Mouse (Mus musculus) forebrain, embryonic 14.5 days (tissue): ENCODE data around the gene Tgm6. TPM values are rescaled to one million over a fixed set of nuclear protein-coding genes. Genes with fewer than 3 reads are reported as not detected.

ENCODE experiments used
- ATAC-seq: fragments of 200-750 bp; cut with Nextera tagmentation; 2 replicates; pipeline ENCODE4 v1.8.0; 2017; ENCODE audit warnings: mild to moderate bottlenecking, moderate library complexity
- DNase-seq: peaks from one replicate; pipeline ENCODE4 v3.0.0-alpha.2; 2015; ENCODE audit warnings: low spot score
- H3K27ac ChIP-seq: fragments of 300-500 bp; sonication (generic); 2 replicates; pipeline ENCODE4 v1.5.1; 2014; ENCODE audit warnings: low read depth, mild to moderate bottlenecking, control low read depth, low read length, moderate library complexity
- H3K27me3 ChIP-seq: fragments of 300-500 bp; sonication (generic); replicated peaks from 2 replicates; pipeline ENCODE4 v1.6.1; 2014; ENCODE audit warnings: low read length, control low read depth, mixed read lengths; ENCODE audit not compliant: control insufficient read depth, insufficient read depth
- H3K36me3 ChIP-seq: fragments of 300-500 bp; sonication (generic); 2 replicates; pipeline ENCODE4 v1.6.1; 2014; ENCODE audit warnings: low read length, control low read depth; ENCODE audit not compliant: control insufficient read depth, insufficient read depth
- H3K4me1 ChIP-seq: fragments of 300-500 bp; sonication (generic); 2 replicates; pipeline ENCODE4 v1.6.1; 2014; ENCODE audit warnings: antibody characterized with exemption, low read length, control low read depth; ENCODE audit not compliant: control insufficient read depth, insufficient read depth
- H3K4me2 ChIP-seq: fragments of 300-500 bp; sonication (generic); 2 replicates; pipeline ENCODE4 v1.6.1; 2014; ENCODE audit warnings: mild to moderate bottlenecking, control low read depth, low read length
- H3K4me3 ChIP-seq: fragments of 300-500 bp; sonication (generic); 2 replicates; pipeline ENCODE4 v1.5.1; 2014; ENCODE audit warnings: low read depth, low read length, control low read depth
- H3K9ac ChIP-seq: fragments of 300-500 bp; sonication (generic); 2 replicates; pipeline ENCODE4 v1.6.1; 2014; ENCODE audit warnings: mild to moderate bottlenecking, low read length, control low read depth, moderate library complexity
- H3K9me3 ChIP-seq: fragments of 300-500 bp; sonication (generic); replicated peaks from 2 replicates; pipeline ENCODE4 v1.6.1; 2016; ENCODE audit warnings: low read length, control low read depth, mixed read lengths; ENCODE audit not compliant: control insufficient read depth
- WGBS: fragments of 180-500 bp; shearing (Covaris S2); extraction: QIAGEN DNeasy Blood & Tissue Kit; methylation state at CpG from one replicate; pipeline ENCODE4 v1.1.7; 2014; 5-methylcytosine and 5-hydroxymethylcytosine counted together
- polyA plus RNA-seq: library from polyadenylated mRNA; unstranded; fragments of >200 nt; fragmentation: Nextera tagmentation; extraction: Ambion mirVana; gene quantifications from 2 replicates; pipeline ENCODE4 v1.2.1, GENCODE M21; 2014

The Tgm6 gene
- polyA plus RNA-seq, 1 experiment from 2014 or later: 0.17 TPM

- Histone ChIP-seq H3K9ac (no peak within 1 kb of the TSS), H3K27me3 (no peaks in the 10 kb centered on the region), H3K27ac (no peak within 1 kb of the TSS), H3K4me2 (no peak within 1 kb of the TSS), H3K4me1 (no peaks in the 10 kb centered on the region), H3K4me3 (no peak within 1 kb of the TSS), H3K36me3 (no peaks in the 10 kb centered on the region), H3K9me3 (0 out of 2 replicates have a peak, but pooled peaks cover 2% of the 10 kb centered on the region)
- no peak for ATAC-seq
- WGBS: 93% methylated on average over 16 of the region's 16 CpGs
- DNase-seq: no peak
Measured at GRCm38 (mm10) chr2:130194894-130195293, 82.7 kb downstream of the Tgm6 start, which contains the start of gene Tmc2. Tmc2 (plus strand) TSS chr2:130195194.

GRCm38 (mm10) chr2:130200961-130201360 lies 88.7 kb downstream of the Tgm6 start:
- DNase-seq (no peak), ATAC-seq (no peak)
- Histone ChIP-seq H3K9me3 (no peaks in the 10 kb centered on the region), H3K27me3 (no peaks in the 10 kb centered on the region), H3K36me3 (no peaks in the 10 kb centered on the region), H3K4me3 (no peak overlapping the region), H3K27ac (no peak overlapping the region), H3K9ac (no peak overlapping the region), H3K4me1 (no peaks in the 10 kb centered on the region), H3K4me2 (no peak overlapping the region)
- WGBS: 42% methylated on average over 5 of the region's 5 CpGs

Other genes with a start within 250 kb of the Tgm6 start
- not detected in 2 replicates for gene Tgm3, start 100.1 kb upstream of the Tgm6 start, polyA plus RNA-seq
- 532 and 571 TPM in 2 replicates for gene Snrpb, start 67.0 kb downstream of the Tgm6 start, polyA plus RNA-seq
- gene Tmc2, start 82.8 kb downstream of the Tgm6 start, polyA plus RNA-seq: not detected in 2 replicates
- gene Nop56, start 162.0 kb downstream of the Tgm6 start, polyA plus RNA-seq: 264 and 265 TPM in 2 replicates
- gene Idh3b, start 172.1 kb downstream of the Tgm6 start, polyA plus RNA-seq: 178 and 184 TPM in 2 replicates
- 2.1 and 2.4 TPM in 2 replicates for gene Ebf4, start 182.8 kb downstream of the Tgm6 start, polyA plus RNA-seq